Mouse (Mus musculus): ENCODE results near the gene Gm11020. TPM values are rescaled to one million over a fixed set of nuclear protein-coding genes. Genes with fewer than 3 reads are reported as not detected.

Gm11020 gene
- polyA plus RNA-seq, 1 experiment from 2014 or later, result not detected

DNA sequence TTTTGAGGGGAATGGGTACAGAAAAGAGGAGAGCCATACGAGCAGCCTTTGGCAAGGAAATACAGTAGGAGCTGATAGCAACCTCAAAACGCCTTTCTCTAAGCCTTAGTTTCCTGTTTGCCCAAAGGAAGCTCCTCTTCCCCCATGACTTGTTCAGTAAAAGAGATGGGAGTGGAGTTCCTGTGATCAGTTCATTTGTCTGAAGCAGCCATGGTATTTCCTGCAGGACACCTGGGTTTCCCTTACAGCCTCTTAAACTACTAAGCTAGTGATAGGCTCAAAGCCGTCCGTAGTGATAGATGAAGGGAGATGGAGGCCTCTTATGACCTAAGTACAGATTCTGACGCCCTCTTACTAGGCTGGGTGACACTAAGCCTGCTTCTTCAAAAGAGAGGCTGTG lies 21.1 kb downstream of the Gm11020 start:
- H3K4me3 ChIP-seq (replicated peaks), result no peak overlapping the region
- no peak for DNase-seq
- H3K27me3 ChIP-seq, result peaks cover 13% of the 10 kb centered on the region
- H3K36me3 ChIP-seq, result peaks cover 9% of the 10 kb centered on the region; the same call in 1 of the 2 replicates
- H3K4me2 ChIP-seq, result no peak overlapping the region
- WGBS (ENCODE audit: insufficient replicate concordance), result 43% methylated on average over 5 of the region's 5 CpGs
- ATAC-seq (ENCODE audit: low read depth), result no peak
- peaks cover 40% of the 10 kb centered on the region for H3K4me1 ChIP-seq (replicated peaks)
- no peak overlapping the region for H3K27ac ChIP-seq
- H3K9ac ChIP-seq, result no peak overlapping the region
- H3K9me3 ChIP-seq (replicated peaks), result no peaks in the 10 kb centered on the region

DNA sequence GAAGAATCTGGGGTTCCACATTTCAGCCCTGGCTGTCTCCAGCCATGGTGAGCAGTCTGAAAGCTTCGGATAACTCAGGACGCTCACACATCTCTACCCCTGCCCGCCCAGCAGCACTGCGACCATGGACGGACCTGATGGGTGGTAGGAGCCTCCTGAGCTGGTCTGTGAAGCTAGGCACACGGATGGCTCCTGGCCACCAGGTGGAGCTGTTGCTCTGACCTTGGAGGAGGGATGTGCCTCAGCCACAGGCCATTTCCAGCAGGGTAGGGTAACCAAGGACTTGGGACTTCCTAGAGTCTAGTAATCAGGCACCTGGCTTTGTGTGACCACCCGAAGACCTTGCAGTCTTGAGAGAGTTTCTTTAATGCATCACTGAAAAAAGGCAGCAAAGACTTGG lies 22.6 kb downstream of the Gm11020 start:
- H3K9ac ChIP-seq, result no peak overlapping the region
- peaks cover 41% of the 10 kb centered on the region for H3K4me1 ChIP-seq (replicated peaks)
- no peak overlapping the region for H3K4me3 ChIP-seq (replicated peaks)
- H3K9me3 ChIP-seq (replicated peaks), result no peaks in the 10 kb centered on the region
- H3K27me3 ChIP-seq, result peaks cover 13% of the 10 kb centered on the region
- H3K27ac ChIP-seq, result no peak overlapping the region
- 13% methylated on average over 7 of the region's 7 CpGs for WGBS (ENCODE audit: insufficient replicate concordance)
- peaks cover 14% of the 10 kb centered on the region; the same call in 1 of the 2 replicates for H3K36me3 ChIP-seq
- ATAC-seq (ENCODE audit: low read depth), result peak; percentile 35; the same call in 1 of the 2 replicates
- H3K4me2 ChIP-seq, result no peak overlapping the region
- peak; percentile 59 for DNase-seq

DNA sequence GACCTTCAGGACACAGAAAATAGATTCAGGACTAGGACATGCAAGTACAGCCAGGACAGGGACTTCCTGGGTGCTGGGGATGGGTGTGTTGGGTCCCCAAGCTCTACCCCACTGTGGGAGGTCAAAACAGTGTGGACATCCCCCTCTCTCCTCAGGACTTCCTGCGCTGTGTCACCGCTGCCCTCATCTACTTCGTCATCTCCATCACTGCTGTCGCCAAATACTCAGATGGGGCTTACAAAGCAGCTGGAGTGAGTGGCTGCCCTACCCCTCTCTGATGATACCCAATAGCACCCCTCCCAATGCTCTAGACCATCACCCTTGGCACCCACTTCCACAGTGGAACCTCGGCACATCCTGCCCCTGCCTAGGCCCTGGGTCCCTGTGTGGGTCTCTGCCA lies 23.3 kb downstream of the Gm11020 start:
- Histone ChIP-seq H3K9me3 (replicated peaks) (no peaks in the 10 kb centered on the region), H3K36me3 (peaks cover 14% of the 10 kb centered on the region; the same call in 1 of the 2 replicates), H3K4me2 (no peak overlapping the region), H3K27me3 (peaks cover 13% of the 10 kb centered on the region), H3K9ac (no peak overlapping the region), H3K27ac (no peak overlapping the region), H3K4me1 (replicated peaks) (peaks cover 42% of the 10 kb centered on the region), H3K4me3 (replicated peaks) (no peak overlapping the region)
- no peak for DNase-seq
- 69% methylated on average over 5 of the region's 5 CpGs for WGBS (ENCODE audit: insufficient replicate concordance)
- ATAC-seq (ENCODE audit: low read depth), result no peak

DNA sequence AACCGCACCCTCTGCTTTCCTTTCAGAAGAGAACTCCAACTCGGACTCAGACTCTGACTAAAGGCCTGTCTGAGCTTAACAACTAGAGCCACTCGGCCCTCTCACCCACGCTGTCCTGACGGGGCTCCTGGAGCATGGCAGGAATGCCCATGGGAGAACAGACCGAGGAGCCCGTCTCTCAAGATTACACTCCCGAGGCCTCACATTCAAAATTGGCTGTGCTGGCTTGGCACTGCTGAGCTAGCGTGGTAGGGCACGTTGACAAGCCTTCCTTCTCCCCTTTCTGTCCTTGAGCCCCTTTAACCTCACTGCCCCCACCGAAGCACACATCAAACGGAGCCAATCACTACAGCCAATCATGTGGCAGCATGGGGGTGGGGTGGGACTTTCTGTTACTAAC lies 25.3 kb downstream of the Gm11020 start:
- Histone ChIP-seq H3K9me3 (replicated peaks) (no peaks in the 10 kb centered on the region), H3K27ac (no peak overlapping the region), H3K4me3 (replicated peaks) (no peak overlapping the region), H3K36me3 (peaks cover 14% of the 10 kb centered on the region; the same call in 1 of the 2 replicates), H3K4me2 (no peak overlapping the region), H3K9ac (no peak overlapping the region), H3K4me1 (replicated peaks) (peaks cover 24% of the 10 kb centered on the region), H3K27me3 (0 out of 2 replicates have a peak, but pooled peaks cover under 1% of the 10 kb centered on the region)
- ATAC-seq (ENCODE audit: low read depth) (no peak), DNase-seq (no peak)
- 64% methylated on average over 12 of the region's 12 CpGs for WGBS (ENCODE audit: insufficient replicate concordance)

DNA sequence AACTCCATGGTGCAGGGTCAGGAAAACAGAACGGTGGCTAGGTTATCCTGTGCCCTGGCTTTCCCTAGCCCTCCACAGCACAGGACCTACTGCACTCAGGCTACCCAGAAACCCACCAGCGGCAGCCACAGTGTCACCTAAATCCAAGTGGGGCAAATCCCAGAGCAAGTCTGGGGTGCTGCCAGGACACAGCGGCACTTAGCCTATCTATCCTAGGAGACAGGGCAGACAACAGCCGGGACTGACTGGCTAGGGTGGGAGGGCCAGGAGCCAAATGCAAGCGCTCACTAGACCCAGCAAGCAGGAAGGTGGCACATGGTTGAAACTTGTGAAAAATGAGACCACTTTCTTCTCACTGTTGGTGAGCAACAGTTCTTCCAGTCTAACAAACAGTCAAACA lies 27.6 kb downstream of the Gm11020 start:
- ATAC-seq (ENCODE audit: low read depth) (no peak), DNase-seq (no peak)
- H3K4me1 ChIP-seq (replicated peaks), result peaks cover 17% of the 10 kb centered on the region
- 60% methylated on average over 5 of the region's 5 CpGs for WGBS (ENCODE audit: insufficient replicate concordance)
- peaks cover 14% of the 10 kb centered on the region; the same call in 1 of the 2 replicates for H3K36me3 ChIP-seq
- no peak overlapping the region for H3K4me2 ChIP-seq
- 0 out of 2 replicates have a peak overlapping the region, but pooled peaks have one; percentile 29 for H3K27ac ChIP-seq
- no peak overlapping the region for H3K4me3 ChIP-seq (replicated peaks)
- no peak overlapping the region for H3K9ac ChIP-seq
- H3K27me3 ChIP-seq, result no peaks in the 10 kb centered on the region
- H3K9me3 ChIP-seq (replicated peaks), result no peaks in the 10 kb centered on the region

DNA sequence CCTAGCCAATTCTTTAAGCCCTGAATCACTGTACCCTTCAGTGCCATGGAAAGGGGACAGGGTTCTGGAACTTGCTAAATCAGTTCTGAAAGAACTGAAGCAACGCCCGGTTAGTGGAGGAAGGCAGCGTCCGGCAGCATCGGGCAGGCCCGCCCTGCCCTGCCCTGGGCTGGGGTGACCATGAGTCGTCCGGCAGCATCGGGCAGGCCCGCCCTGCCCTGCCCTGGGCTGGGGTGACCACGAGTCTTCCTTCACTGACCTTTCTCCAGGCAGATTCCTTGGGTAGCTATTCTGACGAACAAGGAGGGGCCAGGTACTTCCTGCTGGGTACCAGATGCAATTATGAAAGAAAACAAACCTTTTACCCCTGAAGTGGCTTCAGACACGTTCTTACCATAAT lies 28.7 kb downstream of the Gm11020 start:
- Histone ChIP-seq H3K4me2 (no peak overlapping the region), H3K4me1 (replicated peaks) (peaks cover 13% of the 10 kb centered on the region), H3K27me3 (no peaks in the 10 kb centered on the region), H3K9ac (no peak overlapping the region), H3K27ac (no peak overlapping the region), H3K4me3 (replicated peaks) (no peak overlapping the region), H3K36me3 (peaks cover 14% of the 10 kb centered on the region; the same call in 1 of the 2 replicates), H3K9me3 (replicated peaks) (no peaks in the 10 kb centered on the region)
- DNase-seq (no peak), ATAC-seq (ENCODE audit: low read depth) (no peak)
- WGBS (ENCODE audit: insufficient replicate concordance), result 73% methylated on average over 13 of the region's 13 CpGs

DNA sequence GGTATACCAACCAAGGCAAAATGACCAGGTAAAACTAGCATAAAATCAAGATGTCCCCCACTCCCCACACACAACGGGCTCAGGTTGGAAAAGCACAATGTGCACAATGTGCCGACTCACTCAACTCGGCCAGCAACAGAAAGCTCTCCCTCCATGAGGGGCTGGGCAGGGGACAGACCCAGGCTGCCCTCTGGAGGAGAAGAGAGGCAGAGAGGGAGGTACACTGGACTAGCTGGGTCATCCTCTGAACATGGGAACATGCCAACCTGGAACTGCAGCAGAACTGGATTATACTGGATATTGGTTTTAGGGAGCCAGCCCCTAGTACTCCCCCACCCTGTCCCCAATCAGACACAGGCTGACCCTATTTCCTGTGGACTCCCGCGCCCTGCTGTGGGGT lies 31.8 kb downstream of the Gm11020 start:
- 41% methylated on average over 5 of the region's 5 CpGs for WGBS (ENCODE audit: insufficient replicate concordance)
- no peaks in the 10 kb centered on the region for H3K27me3 ChIP-seq
- no peaks in the 10 kb centered on the region for H3K9me3 ChIP-seq (replicated peaks)
- ATAC-seq (ENCODE audit: low read depth) (no peak; the same call in 1 of the 2 replicates), DNase-seq (no peak)
- no peak overlapping the region for H3K9ac ChIP-seq
- H3K27ac ChIP-seq, result no peak overlapping the region
- H3K4me2 ChIP-seq, result no peak overlapping the region
- peaks cover 3% of the 10 kb centered on the region; the same call in 1 of the 2 replicates for H3K36me3 ChIP-seq
- H3K4me1 ChIP-seq (replicated peaks), result peaks cover 7% of the 10 kb centered on the region
- H3K4me3 ChIP-seq (replicated peaks), result no peak overlapping the region

DNA sequence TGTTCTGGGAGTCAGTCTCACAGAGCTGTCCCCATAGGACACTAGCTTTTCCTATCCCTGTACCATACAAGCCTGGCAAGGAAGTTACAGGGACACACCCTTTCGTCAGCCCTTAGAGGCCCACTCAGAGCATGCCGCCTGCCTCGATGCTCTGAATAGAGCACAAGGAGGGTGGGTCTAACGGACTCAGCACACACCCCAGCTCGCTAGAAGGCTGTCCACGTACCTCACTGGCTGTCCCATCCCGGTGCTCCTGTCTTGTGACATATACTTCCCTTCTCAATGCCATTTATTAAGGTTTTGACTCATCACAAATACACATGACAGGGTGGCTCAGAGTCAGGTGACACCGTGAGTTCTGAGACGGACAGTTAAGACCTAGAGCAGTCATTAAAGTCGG lies 33.1 kb downstream of the Gm11020 start:
- H3K9ac ChIP-seq, result no peak overlapping the region
- ATAC-seq (ENCODE audit: low read depth), result no peak
- no peak overlapping the region for H3K27ac ChIP-seq
- WGBS (ENCODE audit: insufficient replicate concordance), result 73% methylated on average over 10 of the region's 10 CpGs
- no peaks in the 10 kb centered on the region for H3K9me3 ChIP-seq (replicated peaks)
- H3K4me1 ChIP-seq (replicated peaks), result peaks cover 1% of the 10 kb centered on the region
- DNase-seq, result no peak
- H3K4me2 ChIP-seq, result no peak overlapping the region
- no peaks in the 10 kb centered on the region for H3K27me3 ChIP-seq
- no peak overlapping the region for H3K4me3 ChIP-seq (replicated peaks)
- peaks cover 3% of the 10 kb centered on the region; the same call in 1 of the 2 replicates for H3K36me3 ChIP-seq

DNA sequence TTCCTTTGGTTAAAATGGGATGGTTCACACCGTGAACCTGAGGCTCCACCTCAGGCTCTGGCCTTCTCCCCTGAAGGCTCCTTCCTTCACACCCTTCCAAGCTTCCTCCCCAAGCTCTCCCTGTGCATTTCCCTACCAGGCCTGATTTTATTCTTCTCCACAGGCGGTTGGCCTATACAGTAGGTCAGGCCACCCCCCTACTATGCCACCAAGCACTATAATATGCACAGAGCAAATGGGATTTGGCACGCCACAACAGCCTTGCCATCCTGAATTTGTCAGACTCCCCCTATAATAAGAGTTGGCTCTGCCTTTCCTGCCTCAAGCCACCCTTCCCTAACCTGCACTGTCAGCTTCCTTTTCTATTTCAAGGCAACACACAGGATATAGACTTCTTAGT lies 37.3 kb downstream of the Gm11020 start:
- Histone ChIP-seq H3K27ac (no peak overlapping the region), H3K4me2 (no peak overlapping the region), H3K27me3 (no peaks in the 10 kb centered on the region), H3K36me3 (peaks cover 3% of the 10 kb centered on the region; the same call in 1 of the 2 replicates), H3K4me1 (replicated peaks) (peaks cover 7% of the 10 kb centered on the region), H3K9ac (no peak overlapping the region), H3K9me3 (replicated peaks) (no peaks in the 10 kb centered on the region), H3K4me3 (replicated peaks) (no peak overlapping the region)
- 55% methylated on average over 3 of the region's 3 CpGs for WGBS (ENCODE audit: insufficient replicate concordance)
- no peak for ATAC-seq (ENCODE audit: low read depth)
- DNase-seq, result no peak

DNA sequence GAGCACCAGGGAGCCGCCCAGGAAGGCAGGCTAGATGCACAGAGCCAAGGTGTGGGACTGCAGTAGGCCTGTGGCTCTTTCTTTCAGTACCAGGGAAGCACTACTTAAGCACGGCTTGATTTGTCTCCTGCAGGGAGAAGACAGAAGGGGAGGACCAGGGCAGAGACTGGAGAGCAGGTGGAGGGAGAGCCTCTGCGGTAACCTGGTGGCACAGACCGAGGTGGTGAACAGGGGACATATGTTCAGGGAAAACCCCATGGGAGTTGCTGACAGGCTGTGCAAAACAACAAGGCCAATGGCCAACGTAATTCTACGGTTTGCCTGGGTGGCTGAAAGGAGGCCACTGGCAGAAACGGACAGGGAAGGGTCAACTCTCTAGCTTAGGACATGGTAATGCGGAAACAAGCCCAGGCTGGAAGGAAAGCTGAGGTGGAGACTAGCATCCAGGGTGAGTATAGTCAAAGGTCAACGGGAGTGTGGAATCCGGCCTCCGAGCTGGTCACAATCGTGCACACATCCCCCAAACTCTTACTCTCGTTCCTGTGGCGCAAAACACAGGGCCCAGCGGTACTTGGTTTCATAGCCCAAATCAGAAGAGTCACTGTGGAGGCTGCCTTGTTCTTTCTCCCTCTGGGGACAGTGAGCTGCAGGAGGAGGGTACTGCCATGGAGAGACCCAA lies 38.5 kb downstream of the Gm11020 start:
- 68% methylated on average over 15 of the region's 15 CpGs for WGBS (ENCODE audit: insufficient replicate concordance)
- H3K9ac ChIP-seq, result no peak overlapping the region
- peak overlapping the region; percentile 50; the same call in 1 of the 2 replicates for H3K27ac ChIP-seq

DNA sequence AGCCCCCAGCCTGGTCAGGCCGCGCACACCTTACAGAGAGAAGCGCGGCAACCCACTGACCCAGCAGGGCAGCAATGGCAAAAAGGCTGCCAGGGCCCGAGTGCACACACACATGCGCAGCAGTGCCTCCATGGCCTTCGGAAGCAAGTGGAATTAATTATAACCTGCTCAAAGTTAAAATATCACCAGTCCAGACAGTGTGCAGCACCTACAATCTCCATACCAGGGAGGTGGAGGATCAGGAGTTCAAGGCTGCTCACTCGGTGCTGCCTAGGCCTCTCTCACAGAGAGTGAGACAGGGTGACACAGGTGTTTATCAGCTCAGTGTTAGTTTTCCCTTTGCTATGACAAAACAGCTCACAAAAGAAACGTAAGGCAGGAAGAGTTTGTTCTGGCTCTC lies 44.3 kb downstream of the Gm11020 start:
- Histone ChIP-seq H3K36me3 (no peaks in the 10 kb centered on the region), H3K9me3 (replicated peaks) (no peaks in the 10 kb centered on the region), H3K4me3 (replicated peaks) (no peak overlapping the region), H3K27ac (no peak overlapping the region), H3K4me1 (replicated peaks) (0 out of 2 replicates have a peak, but pooled peaks cover 4% of the 10 kb centered on the region), H3K9ac (no peak overlapping the region), H3K4me2 (no peak overlapping the region), H3K27me3 (no peaks in the 10 kb centered on the region)
- DNase-seq (no peak), ATAC-seq (ENCODE audit: low read depth) (no peak)
- WGBS (ENCODE audit: insufficient replicate concordance), result 80% methylated on average over 9 of the region's 9 CpGs

More for the DNA sequence above, 38.5 kb downstream of the Gm11020 start:
- H3K36me3 ChIP-seq, result 0 out of 2 replicates have a peak, but pooled peaks cover 3% of the 10 kb centered on the region
- no peaks in the 10 kb centered on the region for H3K9me3 ChIP-seq (replicated peaks)
- DNase-seq (no peak), ATAC-seq (ENCODE audit: low read depth) (no peak)
- no peak overlapping the region for H3K4me3 ChIP-seq (replicated peaks)
- peaks cover 7% of the 10 kb centered on the region for H3K4me1 ChIP-seq (replicated peaks)
- no peaks in the 10 kb centered on the region for H3K27me3 ChIP-seq
- no peak overlapping the region for H3K4me2 ChIP-seq

DNA sequence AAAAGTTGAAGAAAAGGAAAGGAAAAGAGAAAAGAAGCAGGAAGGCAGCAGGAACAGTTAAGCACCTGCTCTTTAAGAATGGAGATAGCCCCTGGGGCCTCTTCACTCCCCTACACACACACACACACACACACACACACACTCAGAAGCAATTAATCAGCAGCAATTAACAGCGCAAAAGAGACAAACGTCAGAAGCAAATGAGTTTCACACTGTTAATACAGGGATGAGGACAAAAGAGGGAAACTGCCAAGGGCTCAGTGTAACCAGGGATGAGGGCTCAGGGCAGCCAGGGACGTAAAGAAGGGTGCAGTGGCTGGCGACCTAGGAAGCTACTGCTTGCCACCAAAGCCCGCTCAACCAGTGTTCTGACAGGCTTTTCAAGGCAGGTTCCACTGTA lies 46.0 kb downstream of the Gm11020 start:
- no peaks in the 10 kb centered on the region for H3K36me3 ChIP-seq
- no peak overlapping the region for H3K27ac ChIP-seq
- H3K4me3 ChIP-seq (replicated peaks), result no peak overlapping the region
- H3K27me3 ChIP-seq, result no peaks in the 10 kb centered on the region
- no peaks in the 10 kb centered on the region for H3K9me3 ChIP-seq (replicated peaks)
- no peak overlapping the region for H3K9ac ChIP-seq
- H3K4me1 ChIP-seq (replicated peaks), result 0 out of 2 replicates have a peak, but pooled peaks cover 4% of the 10 kb centered on the region
- H3K4me2 ChIP-seq, result no peak overlapping the region
- ATAC-seq (ENCODE audit: low read depth) (no peak), DNase-seq (no peak)
- 64% methylated on average over 5 of the region's 5 CpGs for WGBS (ENCODE audit: insufficient replicate concordance)

Measured in liver, embryonic 13.5 days (tissue).